Mouse (Mus musculus) limb, embryonic 14.5 days (tissue): ENCODE data around the gene Celf5. TPM values are rescaled to one million over a fixed set of nuclear protein-coding genes. Genes with fewer than 3 reads are reported as not detected.
A peak's percentile ranks its signal among the peaks of the same experiment; 100 is the strongest.

Experiments used
- ATAC-seq: fragments of 200-750 bp; cut with Nextera tagmentation; 2 replicates; pipeline ENCODE4 v1.8.0; 2017; ENCODE audit warnings: low read depth, moderate number of reproducible peaks, moderate TSS enrichment; ENCODE audit not compliant: low FRiP score
- DNase-seq: peaks from one replicate; pipeline ENCODE4 v3.0.0-alpha.2; 2015; ENCODE audit warnings: low spot score
- H3K27ac ChIP-seq: fragments of 300-500 bp; sonication (generic); replicated peaks from 2 replicates; pipeline ENCODE4 v1.5.1; 2014; ENCODE audit warnings: low read depth, mild to moderate bottlenecking, low read length, moderate library complexity, mixed read lengths
- H3K27me3 ChIP-seq: fragments of 300-500 bp; sonication (generic); 2 replicates; pipeline ENCODE4 v1.6.1; 2014; ENCODE audit warnings: low read length, mixed read lengths; ENCODE audit not compliant: control insufficient read depth, insufficient read depth
- H3K36me3 ChIP-seq: fragments of 300-500 bp; sonication (generic); 2 replicates; pipeline ENCODE4 v1.6.1; 2014; ENCODE audit warnings: mild to moderate bottlenecking, low read length, moderate library complexity, mixed read lengths; ENCODE audit not compliant: control insufficient read depth, insufficient read depth
- H3K4me1 ChIP-seq: fragments of 300-500 bp; sonication (generic); 2 replicates; pipeline ENCODE4 v1.6.1; 2014; ENCODE audit warnings: antibody characterized with exemption, low read length, mixed read lengths; ENCODE audit not compliant: control insufficient read depth, insufficient read depth
- H3K4me2 ChIP-seq: fragments of 300-500 bp; sonication (generic); replicated peaks from 2 replicates; pipeline ENCODE4 v1.6.1; 2014; ENCODE audit warnings: low read depth, mild to moderate bottlenecking, low read length, moderate library complexity; ENCODE audit not compliant: severe bottlenecking
- H3K4me3 ChIP-seq: fragments of 300-500 bp; sonication (generic); replicated peaks from 2 replicates; pipeline ENCODE4 v1.5.1; 2014; ENCODE audit warnings: low read length
- H3K9ac ChIP-seq: fragments of 300-500 bp; sonication (generic); 2 replicates; pipeline ENCODE4 v1.6.1; 2014; ENCODE audit warnings: mild to moderate bottlenecking, low read depth, low read length, moderate library complexity; ENCODE audit not compliant: severe bottlenecking
- H3K9me3 ChIP-seq: fragments of 300-500 bp; sonication (generic); 2 replicates; pipeline ENCODE4 v1.6.1; 2016; ENCODE audit warnings: low read length; ENCODE audit not compliant: control insufficient read depth
- POLR2A ChIP-seq: fragments of 200-500 bp; IDR thresholded peaks from 2 replicates; pipeline ENCODE4 v1.8.0; 2012; ENCODE audit warnings: inconsistent platforms, mild to moderate bottlenecking, moderate library complexity, borderline replicate concordance; ENCODE audit not compliant: insufficient read depth, insufficient read length; ENCODE audit errors: extremely low read depth
- WGBS: fragments of 180-500 bp; shearing (Covaris S2); extraction: QIAGEN DNeasy Blood & Tissue Kit; methylation state at CpG from one replicate; pipeline ENCODE4 v1.1.7; 2014; 5-methylcytosine and 5-hydroxymethylcytosine counted together
- polyA plus RNA-seq, 2 experiments: library from polyadenylated mRNA; depleted of rRNA in 1 of 2; stranded (reverse) in 1 of 2; unstranded in 1 of 2; fragments of >200 nt; fragmentation: Nextera tagmentation in 1 of 2; extraction: Ambion mirVana in 1 of 2; gene quantifications; 2 replicates each; pipeline versions ENCODE4 v1.2.1 to v1.2.3; 2012 to 2014

Gene Celf5
- polyA plus RNA-seq, 2 experiments: 0.85 to 5.9 TPM

GRCm38 (mm10) chr10:81523142-81523541, 40.6 kb upstream of the Celf5 start:
- Histone ChIP-seq H3K9me3 (no peaks in the 10 kb centered on the region), H3K9ac (no peak overlapping the region), H3K4me1 (no peaks in the 10 kb centered on the region), H3K4me2 (no peak overlapping the region), H3K27me3 (no peaks in the 10 kb centered on the region; the same call in 1 of the 2 replicates), H3K36me3 (peaks cover 4% of the 10 kb centered on the region; the same call in 1 of the 2 replicates), H3K27ac (no peak overlapping the region), H3K4me3 (no peak overlapping the region)
- ATAC-seq (no peak), DNase-seq (no peak)
- 77% methylated on average over 6 of the region's 6 CpGs for WGBS
- TF ChIP-seq POLR2A: no peak

GRCm38 (mm10) chr10:81519978-81520365, 37.5 kb upstream of the Celf5 start:
- DNase-seq (no peak), ATAC-seq (no peak)
- H3K36me3 ChIP-seq: no peaks in the 10 kb centered on the region
- no peaks in the 10 kb centered on the region; the same call in 1 of the 2 replicates for H3K27me3 ChIP-seq
- H3K4me1 ChIP-seq: no peaks in the 10 kb centered on the region
- H3K27ac ChIP-seq: no peak overlapping the region
- H3K4me3 ChIP-seq: no peak overlapping the region
- WGBS: 67% methylated on average over 3 of the region's 3 CpGs
- H3K9me3 ChIP-seq: no peaks in the 10 kb centered on the region
- no peak overlapping the region for H3K4me2 ChIP-seq
- TF ChIP-seq POLR2A: no peak
- no peak overlapping the region for H3K9ac ChIP-seq

GRCm38 (mm10) chr10:81519227-81519977, 36.9 kb upstream of the Celf5 start:
- 84% methylated on average over 6 of the region's 6 CpGs for WGBS

GRCm38 (mm10) chr10:81518546-81518945, 36.0 kb upstream of the Celf5 start:
- no peak for ATAC-seq
- TF ChIP-seq POLR2A: no peak
- whole genome bisulfite sequencing: 10% methylated on average over 4 of the region's 4 CpGs

More at GRCm38 (mm10) chr10:81519227-81519977, 36.9 kb upstream of the Celf5 start:
- no peaks in the 10 kb centered on the region for H3K9me3 ChIP-seq
- ATAC-seq (no peak), DNase-seq (no peak)
- no peak overlapping the region for H3K27ac ChIP-seq
- no peaks in the 10 kb centered on the region for H3K36me3 ChIP-seq
- no peaks in the 10 kb centered on the region for H3K4me1 ChIP-seq
- no peak for TF ChIP-seq POLR2A
- no peak overlapping the region for H3K4me3 ChIP-seq
- no peaks in the 10 kb centered on the region; the same call in 1 of the 2 replicates for H3K27me3 ChIP-seq
- H3K9ac ChIP-seq: no peak overlapping the region
- no peak overlapping the region for H3K4me2 ChIP-seq

GRCm38 (mm10) chr10:81517227-81517626, 34.7 kb upstream of the Celf5 start:
- Histone ChIP-seq H3K36me3 (no peaks in the 10 kb centered on the region), H3K27ac (no peak overlapping the region), H3K27me3 (no peaks in the 10 kb centered on the region), H3K9me3 (no peaks in the 10 kb centered on the region), H3K4me2 (no peak overlapping the region), H3K4me1 (no peaks in the 10 kb centered on the region), H3K4me3 (no peak overlapping the region), H3K9ac (no peak overlapping the region)
- no peak for TF ChIP-seq POLR2A
- DNase-seq (no peak), ATAC-seq (no peak)
- 58% methylated on average over 8 of the region's 8 CpGs for WGBS

More at GRCm38 (mm10) chr10:81518546-81518945, 36.0 kb upstream of the Celf5 start:
- peak; percentile 40 for DNase-seq
- H3K4me2 ChIP-seq: no peak overlapping the region
- no peak overlapping the region for H3K27ac ChIP-seq
- no peak overlapping the region for H3K4me3 ChIP-seq
- no peaks in the 10 kb centered on the region for H3K4me1 ChIP-seq
- H3K9ac ChIP-seq: no peak overlapping the region
- no peaks in the 10 kb centered on the region for H3K9me3 ChIP-seq
- H3K27me3 ChIP-seq: no peaks in the 10 kb centered on the region
- no peaks in the 10 kb centered on the region for H3K36me3 ChIP-seq
